Mouse (Mus musculus) intestine, embryonic 15.5 days (tissue): Measurements from ENCODE around the gene Tmcc1. TPM values are rescaled to one million over a fixed set of nuclear protein-coding genes. Genes with fewer than 3 reads are reported as not detected.

Experiments
- ATAC-seq: fragments of 200-750 bp; cut with Nextera tagmentation; 2 replicates; pipeline ENCODE4 v1.8.0; 2017; ENCODE audit warnings: moderate TSS enrichment, moderate library complexity
- H3K27ac ChIP-seq: fragments of 300-500 bp; sonication (generic); 2 replicates; pipeline ENCODE4 v1.5.1; 2015; ENCODE audit warnings: mild to moderate bottlenecking, inconsistent platforms
- H3K27me3 ChIP-seq: fragments of 300-500 bp; sonication (generic); replicated peaks from 2 replicates; pipeline ENCODE4 v1.6.1; 2015; ENCODE audit warnings: inconsistent platforms
- H3K36me3 ChIP-seq: fragments of 300-500 bp; sonication (generic); 2 replicates; pipeline ENCODE4 v1.6.1; 2015; ENCODE audit warnings: inconsistent platforms
- H3K4me1 ChIP-seq: fragments of 300-500 bp; sonication (generic); replicated peaks from 2 replicates; pipeline ENCODE4 v1.6.1; 2015; ENCODE audit warnings: inconsistent platforms
- H3K4me2 ChIP-seq: fragments of 300-500 bp; sonication (generic); replicated peaks from 2 replicates; pipeline ENCODE4 v1.6.1; 2015; ENCODE audit warnings: mild to moderate bottlenecking, inconsistent platforms
- H3K4me3 ChIP-seq: fragments of 300-500 bp; sonication (generic); replicated peaks from 2 replicates; pipeline ENCODE4 v1.5.1; 2015; ENCODE audit warnings: inconsistent platforms
- H3K9ac ChIP-seq: fragments of 300-500 bp; sonication (generic); 2 replicates; pipeline ENCODE4 v1.6.1; 2015; ENCODE audit warnings: inconsistent platforms
- H3K9me3 ChIP-seq: fragments of 300-500 bp; sonication (generic); 2 replicates; pipeline ENCODE4 v1.6.1; 2016; ENCODE audit warnings: inconsistent platforms
- WGBS: fragments of 180-500 bp; shearing (Covaris S2); methylation state at CpG from one replicate; pipeline ENCODE4 v1.1.7; 2015; 5-methylcytosine and 5-hydroxymethylcytosine counted together
- polyA plus RNA-seq: library from polyadenylated mRNA; unstranded; fragments of >200 nt; fragmentation: Nextera tagmentation; extraction: Ambion mirVana; gene quantifications from 2 replicates; pipeline ENCODE4 v1.2.1, GENCODE M21; 2015

Gene Tmcc1
- polyA plus RNA-seq, 1 experiment from 2014 or later, result 10.0 TPM

- 20% methylated on average over 6 of the region's 6 CpGs for WGBS
- peaks cover 9% of the 10 kb centered on the region; the same call in 1 of the 2 replicates for H3K4me1 ChIP-seq
- no peaks in the 10 kb centered on the region for H3K9me3 ChIP-seq
- no peaks in the 10 kb centered on the region for H3K36me3 ChIP-seq
- H3K4me3 ChIP-seq, result peak overlapping the region; percentile 50
- H3K9ac ChIP-seq, result peak overlapping the region; percentile 61
- ATAC-seq, result peak; percentile 34; the same call in 1 of the 2 replicates
- peak overlapping the region; percentile 91 for H3K4me2 ChIP-seq
- H3K27ac ChIP-seq, result peak overlapping the region; percentile 68; the same call in 1 of the 2 replicates
- no peaks in the 10 kb centered on the region for H3K27me3 ChIP-seq
Measured at GRCm38 (mm10) chr6:116106967-116107470, 86.3 kb downstream of the Tmcc1 start.

- H3K4me3 ChIP-seq, result no peak overlapping the region
Measured at GRCm38 (mm10) chr6:116097579-116097978, 95.7 kb downstream of the Tmcc1 start.

GRCm38 (mm10) chr6:116089402-116089801, 103.9 kb downstream of the Tmcc1 start:
- no peaks in the 10 kb centered on the region for H3K36me3 ChIP-seq
- no peaks in the 10 kb centered on the region for H3K9me3 ChIP-seq
- no peaks in the 10 kb centered on the region for H3K4me1 ChIP-seq
- no peak overlapping the region for H3K4me3 ChIP-seq
- ATAC-seq, result no peak
- no peak overlapping the region for H3K27ac ChIP-seq
- H3K27me3 ChIP-seq, result no peaks in the 10 kb centered on the region
- H3K9ac ChIP-seq, result no peak overlapping the region
- H3K4me2 ChIP-seq, result no peak overlapping the region

More at GRCm38 (mm10) chr6:116097579-116097978, 95.7 kb downstream of the Tmcc1 start:
- H3K9ac ChIP-seq, result no peak overlapping the region
- H3K27me3 ChIP-seq, result no peaks in the 10 kb centered on the region
- WGBS, result 89% methylated on average over 2 of the region's 2 CpGs
- no peak overlapping the region for H3K4me2 ChIP-seq
- no peaks in the 10 kb centered on the region for H3K4me1 ChIP-seq
- H3K36me3 ChIP-seq, result no peaks in the 10 kb centered on the region
- no peak for ATAC-seq
- H3K27ac ChIP-seq, result no peak overlapping the region
- no peaks in the 10 kb centered on the region for H3K9me3 ChIP-seq

GRCm38 (mm10) chr6:116086036-116086435, 107.2 kb downstream of the Tmcc1 start:
- Histone ChIP-seq H3K27me3 (no peaks in the 10 kb centered on the region), H3K4me1 (no peaks in the 10 kb centered on the region), H3K27ac (no peak overlapping the region), H3K9me3 (no peaks in the 10 kb centered on the region), H3K9ac (no peak overlapping the region), H3K4me3 (no peak overlapping the region), H3K36me3 (no peaks in the 10 kb centered on the region), H3K4me2 (no peak overlapping the region)
- no peak for ATAC-seq
- 83% methylated on average over 1 of the region's 1 CpGs for WGBS

- Histone ChIP-seq H3K27ac (no peak overlapping the region), H3K4me1 (no peaks in the 10 kb centered on the region), H3K36me3 (no peaks in the 10 kb centered on the region), H3K27me3 (no peaks in the 10 kb centered on the region), H3K9ac (no peak overlapping the region), H3K9me3 (no peaks in the 10 kb centered on the region), H3K4me2 (no peak overlapping the region), H3K4me3 (no peak overlapping the region)
- WGBS, result 59% methylated on average over 1 of the region's 1 CpGs
- no peak for ATAC-seq
Measured at GRCm38 (mm10) chr6:116082239-116082638, 111.0 kb downstream of the Tmcc1 start.

GRCm38 (mm10) chr6:116081375-116081774, 111.9 kb downstream of the Tmcc1 start:
- Histone ChIP-seq H3K9me3 (no peaks in the 10 kb centered on the region), H3K4me2 (no peak overlapping the region), H3K4me3 (no peak overlapping the region), H3K27me3 (no peaks in the 10 kb centered on the region), H3K4me1 (no peaks in the 10 kb centered on the region), H3K9ac (no peak overlapping the region), H3K27ac (no peak overlapping the region), H3K36me3 (no peaks in the 10 kb centered on the region)
- no peak for ATAC-seq
- WGBS, result 69% methylated on average over 2 of the region's 2 CpGs

- whole genome bisulfite sequencing, result 63% methylated on average over 5 of the region's 5 CpGs
- H3K9ac ChIP-seq, result no peak overlapping the region
- H3K27ac ChIP-seq, result no peak overlapping the region
- no peak overlapping the region for H3K4me3 ChIP-seq
- H3K9me3 ChIP-seq, result no peaks in the 10 kb centered on the region
- no peak for ATAC-seq
- H3K27me3 ChIP-seq, result no peaks in the 10 kb centered on the region
- H3K4me1 ChIP-seq, result no peaks in the 10 kb centered on the region
- no peaks in the 10 kb centered on the region for H3K36me3 ChIP-seq
- no peak overlapping the region for H3K4me2 ChIP-seq
Measured at GRCm38 (mm10) chr6:116080756-116081155, 112.5 kb downstream of the Tmcc1 start.

GRCm38 (mm10) chr6:116077608-116078007, 115.7 kb downstream of the Tmcc1 start:
- ATAC-seq, result no peak
- Histone ChIP-seq H3K4me3 (no peak overlapping the region), H3K4me2 (no peak overlapping the region), H3K4me1 (peaks cover 7% of the 10 kb centered on the region; the same call in 1 of the 2 replicates), H3K27ac (no peak overlapping the region), H3K9me3 (no peaks in the 10 kb centered on the region), H3K9ac (no peak overlapping the region), H3K36me3 (no peaks in the 10 kb centered on the region), H3K27me3 (no peaks in the 10 kb centered on the region)
- 49% methylated on average over 3 of the region's 3 CpGs for WGBS

GRCm38 (mm10) chr6:116074892-116075291, 118.4 kb downstream of the Tmcc1 start:
- H3K9me3 ChIP-seq, result no peaks in the 10 kb centered on the region
- no peak overlapping the region for H3K4me2 ChIP-seq
- no peak overlapping the region for H3K9ac ChIP-seq
- 0 out of 2 replicates have a peak, but pooled peaks have one; percentile 25 for ATAC-seq
- peaks cover 7% of the 10 kb centered on the region; the same call in 1 of the 2 replicates for H3K4me1 ChIP-seq
- H3K36me3 ChIP-seq, result no peaks in the 10 kb centered on the region
- H3K4me3 ChIP-seq, result no peak overlapping the region
- H3K27me3 ChIP-seq, result no peaks in the 10 kb centered on the region
- H3K27ac ChIP-seq, result no peak overlapping the region

- Histone ChIP-seq H3K9ac (no peak overlapping the region), H3K27me3 (no peaks in the 10 kb centered on the region), H3K4me2 (no peak overlapping the region), H3K4me3 (no peak overlapping the region), H3K9me3 (no peaks in the 10 kb centered on the region), H3K36me3 (no peaks in the 10 kb centered on the region), H3K4me1 (peaks cover 7% of the 10 kb centered on the region; the same call in 1 of the 2 replicates), H3K27ac (no peak overlapping the region)
- no peak for ATAC-seq
- 85% methylated on average over 4 of the region's 4 CpGs for WGBS
Measured at GRCm38 (mm10) chr6:116073610-116074009, 119.7 kb downstream of the Tmcc1 start.

- 0 out of 2 replicates have a peak overlapping the region, but pooled peaks have one; percentile 14 for H3K4me2 ChIP-seq
- WGBS, result 45% methylated on average over 8 of the region's 8 CpGs
- H3K27me3 ChIP-seq, result no peaks in the 10 kb centered on the region
- H3K9ac ChIP-seq, result no peak overlapping the region
- H3K4me1 ChIP-seq, result peaks cover 7% of the 10 kb centered on the region; the same call in 1 of the 2 replicates
- H3K4me3 ChIP-seq, result no peak overlapping the region
- H3K27ac ChIP-seq, result no peak overlapping the region
- no peaks in the 10 kb centered on the region for H3K36me3 ChIP-seq
- no peaks in the 10 kb centered on the region for H3K9me3 ChIP-seq
- ATAC-seq, result no peak
Measured at GRCm38 (mm10) chr6:116072746-116073261, 120.5 kb downstream of the Tmcc1 start.

GRCm38 (mm10) chr6:116072221-116072745, 121.0 kb downstream of the Tmcc1 start:
- H3K36me3 ChIP-seq, result no peaks in the 10 kb centered on the region
- 61% methylated on average over 6 of the region's 6 CpGs for WGBS
- no peak overlapping the region for H3K27ac ChIP-seq
- H3K4me1 ChIP-seq, result peaks cover 7% of the 10 kb centered on the region; the same call in 1 of the 2 replicates
- H3K9me3 ChIP-seq, result no peaks in the 10 kb centered on the region
- no peak for ATAC-seq
- no peak overlapping the region for H3K9ac ChIP-seq
- H3K27me3 ChIP-seq, result no peaks in the 10 kb centered on the region
- no peak overlapping the region for H3K4me3 ChIP-seq
- no peak overlapping the region for H3K4me2 ChIP-seq

- Histone ChIP-seq H3K27me3 (no peaks in the 10 kb centered on the region), H3K4me3 (no peak overlapping the region), H3K9ac (no peak overlapping the region), H3K36me3 (no peaks in the 10 kb centered on the region), H3K4me2 (no peak overlapping the region), H3K27ac (no peak overlapping the region), H3K4me1 (peaks cover 7% of the 10 kb centered on the region; the same call in 1 of the 2 replicates), H3K9me3 (no peaks in the 10 kb centered on the region)
- ATAC-seq, result no peak
- 80% methylated on average over 2 of the region's 2 CpGs for WGBS
Measured at GRCm38 (mm10) chr6:116071781-116072180, 121.5 kb downstream of the Tmcc1 start.
